Mouse (Mus musculus) thymus, postnatal 25 days (tissue): ENCODE measurements around the gene Ece1.
"Not testable (repeated sequence)": the region's sequence is repeated elsewhere in the genome, so short reads cannot be mapped to it uniquely, and the experiment has no call there.

Source experiments
- DNase-seq: peaks from one replicate; pipeline ENCODE4 v3.0.0; 2022

Gene Ece1

GRCm38 (mm10) chr4:137945376-137945775 is 83.3 kb downstream of the Ece1 start:
- DNase-seq, result no peak

GRCm38 (mm10) chr4:137946419-137946818 is 84.4 kb downstream of the Ece1 start:
- DNase-seq, result no peak

GRCm38 (mm10) chr4:137952840-137953239 is 90.8 kb downstream of the Ece1 start:
- DNase-seq, result peak; percentile 79

- no peak for DNase-seq
Measured at GRCm38 (mm10) chr4:137954184-137954583, 92.1 kb downstream of the Ece1 start.

GRCm38 (mm10) chr4:137954926-137955396 is 92.9 kb downstream of the Ece1 start:
- DNase-seq, result no peak

DNA sequence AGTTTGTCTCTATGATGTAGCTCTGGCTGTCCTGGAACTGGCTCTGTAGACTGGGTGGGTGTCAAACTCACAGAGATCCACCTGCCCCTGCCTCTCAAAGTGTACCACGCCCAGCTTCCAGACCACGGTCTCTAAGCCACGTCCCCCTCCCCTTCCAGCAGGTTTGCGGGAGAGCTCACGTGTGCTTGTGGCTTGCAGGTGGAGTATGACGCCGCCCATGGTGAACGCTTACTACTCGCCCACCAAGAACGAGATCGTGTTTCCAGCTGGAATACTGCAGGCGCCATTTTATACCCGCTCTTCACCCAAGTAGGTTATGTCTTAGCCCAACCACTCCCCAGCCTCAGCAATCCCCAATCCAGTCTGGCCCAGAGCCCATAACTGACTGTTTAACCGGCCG is 94.2 kb downstream of the Ece1 start:
- no peak for DNase-seq

DNA sequence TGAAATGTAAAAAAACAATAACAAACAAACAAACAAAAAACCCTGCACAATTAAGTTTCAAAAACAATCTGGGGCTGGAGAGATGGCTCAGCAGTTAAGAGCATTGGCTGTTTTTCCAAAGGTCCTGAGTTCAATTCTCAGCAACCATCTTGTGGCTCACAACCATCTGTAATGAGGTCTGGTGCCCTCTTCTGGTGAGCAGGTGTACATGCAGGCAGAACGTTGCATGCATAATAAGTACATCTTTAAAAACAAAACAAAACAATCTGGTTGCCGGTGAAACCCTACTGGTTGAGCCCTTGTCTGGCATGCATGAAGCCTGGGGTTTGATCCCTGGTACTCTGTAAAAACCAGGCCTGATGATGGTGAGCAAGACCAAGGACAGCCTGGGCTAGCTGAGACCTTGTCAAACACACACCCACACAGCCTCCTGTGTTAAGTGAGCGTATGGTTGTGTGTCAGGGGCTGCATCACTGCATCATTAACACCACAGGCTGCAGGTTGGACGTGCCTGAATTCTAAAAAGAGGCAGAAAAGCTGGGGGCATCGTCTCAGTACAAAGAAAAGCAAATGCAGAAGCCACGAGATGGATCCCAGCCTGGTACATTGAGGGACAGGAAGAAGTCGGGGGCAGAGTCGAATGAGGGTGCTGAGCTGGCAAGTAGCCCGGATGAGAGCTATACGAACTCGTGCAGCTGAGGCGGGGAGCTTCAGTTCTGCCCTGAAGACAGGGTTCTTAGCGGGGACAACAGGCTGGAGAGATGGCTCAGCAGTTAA is 98.0 kb downstream of the Ece1 start:
- DNase-seq, result no peak

GRCm38 (mm10) chr4:137960757-137961156 is 98.7 kb downstream of the Ece1 start:
- DNase-seq, result no peak

DNA sequence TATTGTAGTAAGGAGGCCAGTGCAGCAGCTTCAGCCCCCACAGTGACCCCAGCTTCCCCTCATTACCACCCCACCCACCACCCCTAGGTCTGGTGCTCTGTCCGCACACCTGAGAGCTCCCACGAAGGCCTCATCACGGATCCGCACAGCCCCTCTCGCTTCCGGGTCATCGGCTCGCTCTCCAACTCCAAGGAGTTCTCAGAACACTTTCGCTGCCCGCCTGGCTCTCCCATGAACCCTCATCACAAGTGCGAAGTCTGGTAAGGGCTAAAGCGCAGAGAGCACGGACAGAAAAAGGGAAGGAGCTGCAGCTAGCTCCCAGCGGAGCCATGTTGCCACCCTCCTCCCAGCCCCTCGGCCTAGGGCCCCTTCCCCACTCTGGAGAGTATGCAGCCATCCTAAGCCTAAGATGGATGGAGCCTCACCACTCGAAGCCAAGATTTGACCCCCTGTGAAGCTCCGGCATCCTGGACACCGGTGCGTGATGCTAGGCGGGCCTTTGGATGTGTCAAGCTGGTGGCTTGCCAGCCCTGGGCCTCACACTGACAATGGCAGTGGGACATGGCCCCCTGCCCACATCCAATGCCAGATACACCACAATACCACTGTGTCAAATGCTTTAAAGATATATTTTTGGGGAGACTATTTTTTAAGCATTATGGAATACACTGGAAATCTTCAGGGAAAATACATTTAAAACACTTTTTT is 100.8 kb downstream of the Ece1 start:
- DNase-seq, result no peak

GRCm38 (mm10) chr4:137963431-137963830 is 101.4 kb downstream of the Ece1 start:
- no peak for DNase-seq

GRCm38 (mm10) chr4:137963881-137964584 is 102.0 kb downstream of the Ece1 start:
- peak; percentile 67 for DNase-seq

GRCm38 (mm10) chr4:137964585-137964930 is 102.5 kb downstream of the Ece1 start:
- no peak for DNase-seq

GRCm38 (mm10) chr4:137968203-137968602 is 106.2 kb downstream of the Ece1 start:
- DNase-seq, result peak; percentile 69

GRCm38 (mm10) chr4:137970623-137971199 is 108.7 kb downstream of the Ece1 start:
- not testable (repeated sequence) for DNase-seq

GRCm38 (mm10) chr4:137974856-137975432 is 112.9 kb downstream of the Ece1 start:
- DNase-seq, result not testable (repeated sequence)

DNA sequence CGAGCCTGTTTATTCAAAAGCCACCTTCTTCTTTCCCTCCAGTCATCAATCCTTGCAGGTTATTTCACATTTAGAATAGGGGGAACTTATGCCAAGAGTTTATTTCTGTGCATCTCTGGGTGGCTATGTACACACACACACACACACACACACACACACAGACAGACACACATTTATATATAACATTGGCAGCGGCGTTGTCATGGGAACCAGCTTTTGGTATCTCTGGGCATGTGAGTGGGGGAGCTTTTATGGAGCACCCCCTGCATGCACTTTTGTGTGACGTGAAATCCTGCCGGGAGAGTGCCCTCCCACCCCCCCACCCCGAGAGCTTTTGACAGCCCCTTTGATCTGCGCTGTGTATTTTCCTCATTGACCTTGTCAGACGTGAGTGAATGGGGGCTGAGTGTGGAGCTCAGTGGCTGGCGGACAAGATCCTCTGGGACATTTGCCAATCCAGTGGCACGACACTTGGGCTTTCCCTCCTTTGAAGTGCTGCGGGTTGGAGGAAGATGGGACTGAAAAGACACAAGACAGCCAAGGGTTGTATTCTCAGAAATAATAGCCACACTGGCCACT is 117.1 kb downstream of the Ece1 start:
- not testable (repeated sequence) for DNase-seq

GRCm38 (mm10) chr4:137982869-137983268 is 120.8 kb downstream of the Ece1 start:
- no peak for DNase-seq

DNA sequence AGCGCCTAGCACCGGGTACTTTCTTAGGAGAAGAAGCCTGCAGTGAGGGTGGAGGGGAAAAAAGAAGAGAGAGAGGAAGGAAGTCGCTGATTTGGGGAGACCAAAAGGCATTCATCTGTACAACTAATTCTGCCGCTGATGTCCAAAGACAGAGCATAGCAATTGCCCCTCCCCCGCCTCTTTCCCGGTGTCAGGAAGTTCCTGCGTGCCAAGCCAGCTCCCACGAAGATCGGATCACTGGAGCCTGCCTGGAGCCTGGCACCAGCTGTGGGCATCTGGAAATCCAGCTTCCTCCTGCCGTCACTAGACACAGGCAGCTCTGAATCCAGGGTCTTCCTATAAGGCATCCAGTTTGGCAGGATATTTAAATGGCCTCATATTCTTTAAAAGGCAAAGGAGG is 122.2 kb downstream of the Ece1 start:
- DNase-seq, result no peak

GRCm38 (mm10) chr4:137984746-137985145 is 122.7 kb downstream of the Ece1 start:
- no peak for DNase-seq

- DNase-seq, result no peak
Measured at GRCm38 (mm10) chr4:137989426-137989825, 127.4 kb downstream of the Ece1 start.

DNA sequence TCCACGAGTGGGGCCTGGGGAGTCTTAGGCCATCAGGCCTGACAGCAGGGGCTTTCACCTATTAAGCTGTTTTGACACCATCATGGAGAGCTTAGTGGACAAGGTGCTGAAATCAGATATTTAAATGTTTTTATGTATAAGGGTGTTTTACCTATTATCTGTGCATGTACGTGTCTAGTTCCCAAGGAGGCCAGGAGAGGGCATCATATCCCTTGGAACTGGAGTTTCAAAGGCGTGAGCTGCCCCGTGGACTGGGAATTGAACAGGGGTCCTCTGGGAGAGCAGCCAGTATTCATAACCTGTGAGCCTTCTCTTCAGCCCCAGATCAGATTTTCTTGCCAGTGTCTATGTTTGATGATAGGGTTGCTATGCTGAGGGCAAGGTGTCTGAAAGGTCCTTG is 128.4 kb downstream of the Ece1 start:
- no peak for DNase-seq

GRCm38 (mm10) chr4:137991240-137991639 is 129.2 kb downstream of the Ece1 start:
- no peak for DNase-seq

GRCm38 (mm10) chr4:137992890-137993289 is 130.9 kb downstream of the Ece1 start, which contains the start of gene Eif4g3:
Eif4g3 (plus strand) TSS chr4:137993022.
- no peak for DNase-seq
